Mouse (Mus musculus): Measurements from ENCODE around the gene St3gal3.
A peak's percentile ranks its signal among the peaks of the same experiment; 100 is the strongest.

Gene St3gal3

GRCm38 (mm10) chr4:117928234-117928633 is 206.5 kb downstream of the St3gal3 start:
- peak in 1 of 2 experiments; percentile 72 for DNase-seq (ENCODE audit: low spot score in 2 of 2)

- DNase-seq (ENCODE audit: low spot score in 2 of 2) = peak in 1 of 2 experiments; percentile 47
Observed at GRCm38 (mm10) chr4:117926545-117927482, 207.9 kb downstream of the St3gal3 start.

GRCm38 (mm10) chr4:117924916-117925315 is 209.8 kb downstream of the St3gal3 start:
- no peak for DNase-seq (ENCODE audit: low spot score in 2 of 2)

- DNase-seq (ENCODE audit: low spot score in 2 of 2) = no peak
Observed at GRCm38 (mm10) chr4:117923450-117923849, 211.3 kb downstream of the St3gal3 start.

- no peak for DNase-seq (ENCODE audit: low spot score in 2 of 2)
Observed at GRCm38 (mm10) chr4:117921358-117921757, 213.4 kb downstream of the St3gal3 start.

GRCm38 (mm10) chr4:117918762-117919161 is 216.0 kb downstream of the St3gal3 start:
- no peak for DNase-seq (ENCODE audit: low spot score in 2 of 2)

GRCm38 (mm10) chr4:117918261-117918660 is 216.5 kb downstream of the St3gal3 start:
- DNase-seq (ENCODE audit: low spot score in 2 of 2) = no peak

GRCm38 (mm10) chr4:117917847-117918246 is 216.9 kb downstream of the St3gal3 start:
- no peak for DNase-seq (ENCODE audit: low spot score in 2 of 2)

GRCm38 (mm10) chr4:117917402-117917801 is 217.3 kb downstream of the St3gal3 start:
- no peak for DNase-seq (ENCODE audit: low spot score in 2 of 2)

GRCm38 (mm10) chr4:117916386-117916785 is 218.3 kb downstream of the St3gal3 start:
- DNase-seq (ENCODE audit: low spot score in 2 of 2) = no peak

GRCm38 (mm10) chr4:117915489-117916105 is 219.1 kb downstream of the St3gal3 start:
- DNase-seq (ENCODE audit: low spot score in 2 of 2) = no peak

GRCm38 (mm10) chr4:117914591-117915442 is 219.9 kb downstream of the St3gal3 start, which contains the start of gene Ipo13:
TSS of gene Ipo13 (minus strand) at chr4:117914999.
- DNase-seq (ENCODE audit: low spot score in 2 of 2) = peak; percentile 74 to 88

GRCm38 (mm10) chr4:117914031-117914430 is 220.7 kb downstream of the St3gal3 start:
- peak in 1 of 2 experiments; percentile 42 for DNase-seq (ENCODE audit: low spot score in 2 of 2)

GRCm38 (mm10) chr4:117913421-117913820 is 221.3 kb downstream of the St3gal3 start:
- DNase-seq (ENCODE audit: low spot score in 2 of 2) = peak in 1 of 2 experiments; percentile 50

- DNase-seq (ENCODE audit: low spot score in 2 of 2) = no peak
Observed at GRCm38 (mm10) chr4:117912685-117913273, 221.9 kb downstream of the St3gal3 start.

GRCm38 (mm10) chr4:117912131-117912561 is 222.6 kb downstream of the St3gal3 start:
- no peak for DNase-seq (ENCODE audit: low spot score in 2 of 2)

- peak in 1 of 2 experiments; percentile 32 for DNase-seq (ENCODE audit: low spot score in 2 of 2)
Observed at GRCm38 (mm10) chr4:117908834-117909453, 225.8 kb downstream of the St3gal3 start.

GRCm38 (mm10) chr4:117906196-117906595 is 228.5 kb downstream of the St3gal3 start:
- no peak for DNase-seq (ENCODE audit: low spot score in 2 of 2)

- DNase-seq (ENCODE audit: low spot score in 2 of 2) = no peak
Observed at GRCm38 (mm10) chr4:117904761-117905160, 230.0 kb downstream of the St3gal3 start.

GRCm38 (mm10) chr4:117904094-117904493 is 230.6 kb downstream of the St3gal3 start:
- DNase-seq (ENCODE audit: low spot score in 2 of 2) = no peak

GRCm38 (mm10) chr4:117898111-117898510 is 236.6 kb downstream of the St3gal3 start:
- DNase-seq (ENCODE audit: low spot score in 2 of 2) = no peak

All from cerebellum, postnatal 4 days (tissue).